Mouse (Mus musculus) embryonic fibroblast, embryonic 13.5 days (primary cell): ENCODE measurements around the gene Fblim1. TPM values are rescaled to one million over a fixed set of nuclear protein-coding genes. Genes with fewer than 3 reads are reported as not detected.

Experiments
- H3K27ac ChIP-seq: 2 replicates; pipeline ENCODE4 v1.5.1; 2012; ENCODE audit warnings: low read length, control low read depth, inconsistent platforms; ENCODE audit not compliant: insufficient read depth
- H3K4me1 ChIP-seq: 2 replicates; pipeline ENCODE4 v1.6.1; 2011; ENCODE audit warnings: low read length; ENCODE audit not compliant: control insufficient read depth, insufficient read depth
- H3K4me3 ChIP-seq: 2 replicates; pipeline ENCODE4 v1.5.1; 2011; ENCODE audit warnings: mild to moderate bottlenecking, control low read depth, low read length; ENCODE audit not compliant: insufficient read depth
- CTCF ChIP-seq: IDR thresholded peaks from 2 replicates; pipeline ENCODE4 v1.5.1; 2011; ENCODE audit warnings: mild to moderate bottlenecking, control low read depth, low read length, moderate library complexity, borderline replicate concordance; ENCODE audit not compliant: insufficient read depth
- POLR2A ChIP-seq: IDR thresholded peaks from 2 replicates; pipeline ENCODE4 v1.6.1; 2011; ENCODE audit warnings: low read depth, mild to moderate bottlenecking, control low read depth, low read length, moderate library complexity
- polyA plus RNA-seq: library from polyadenylated mRNA; stranded (reverse); fragments of >200 nt; gene quantifications from 2 replicates; pipeline ENCODE4 v1.2.4, GENCODE M21; 2011; ENCODE audit warnings: low read depth; ENCODE audit not compliant: missing spikeins, insufficient read length

The Fblim1 gene
- polyA plus RNA-seq, 1 experiment, result 72.4 TPM

DNA sequence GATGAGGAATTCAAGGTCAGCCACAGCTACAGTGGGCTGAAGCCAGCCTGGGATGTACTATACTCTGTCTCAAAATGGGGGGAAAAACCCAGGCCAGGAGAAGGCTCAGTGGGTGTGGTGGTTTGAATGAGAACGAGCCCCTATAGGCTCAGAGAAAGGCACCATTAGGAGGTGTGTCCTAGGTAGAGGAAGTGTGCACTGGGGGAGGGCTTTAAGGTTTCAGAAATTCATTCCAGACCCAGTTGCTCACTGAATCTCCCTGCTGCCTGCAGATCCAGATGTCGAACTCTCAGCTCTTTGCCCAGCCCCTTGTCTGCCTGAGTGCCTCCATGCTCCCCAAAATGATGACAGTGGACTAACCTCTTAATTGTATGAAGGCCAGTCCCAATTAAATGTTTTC, 53.4 kb downstream of the Fblim1 start:
- Histone ChIP-seq H3K27ac (peak overlapping the region; percentile 44), H3K4me1 (peaks cover 2% of the 10 kb centered on the region; the same call in 1 of the 2 replicates), H3K4me3 (peak overlapping the region; percentile 15; the same call in 1 of the 2 replicates)
- TF ChIP-seq CTCF, result no peak
- peak; percentile 57 for TF ChIP-seq POLR2A

DNA sequence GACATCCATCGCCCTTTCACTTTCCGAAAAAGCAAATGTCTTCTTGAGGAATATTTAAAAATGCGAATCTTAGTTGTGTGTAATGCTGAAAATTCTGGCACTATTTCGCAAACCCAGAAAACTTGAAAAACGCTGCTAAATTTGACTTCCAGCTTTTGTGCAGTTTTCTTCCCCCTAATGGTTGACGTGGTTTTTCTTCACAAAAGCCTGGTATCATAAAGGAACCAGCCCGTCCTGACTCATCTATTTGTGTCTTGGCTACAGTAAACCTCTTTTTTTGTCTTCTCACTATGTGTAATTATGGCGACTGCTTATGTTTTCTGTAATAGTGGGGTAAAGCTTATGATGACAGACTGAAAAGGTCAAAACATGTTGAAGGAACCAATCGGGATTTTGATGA, 58.6 kb downstream of the Fblim1 start:
- TF ChIP-seq CTCF (no peak), POLR2A (no peak)
- peak overlapping the region; percentile 88 for H3K4me3 ChIP-seq
- peaks cover 2% of the 10 kb centered on the region; the same call in 1 of the 2 replicates for H3K4me1 ChIP-seq
- peak overlapping the region; percentile 100 for H3K27ac ChIP-seq

- TF ChIP-seq CTCF, result no peak
- peak; percentile 83 for TF ChIP-seq POLR2A
- peak overlapping the region; percentile 88 for H3K4me3 ChIP-seq
- H3K27ac ChIP-seq, result peak overlapping the region; percentile 100
- no peaks in the 10 kb centered on the region for H3K4me1 ChIP-seq
These were observed 59.3 kb downstream of the Fblim1 start for GRCm38 (mm10) chr4:141546334-141547200.

DNA sequence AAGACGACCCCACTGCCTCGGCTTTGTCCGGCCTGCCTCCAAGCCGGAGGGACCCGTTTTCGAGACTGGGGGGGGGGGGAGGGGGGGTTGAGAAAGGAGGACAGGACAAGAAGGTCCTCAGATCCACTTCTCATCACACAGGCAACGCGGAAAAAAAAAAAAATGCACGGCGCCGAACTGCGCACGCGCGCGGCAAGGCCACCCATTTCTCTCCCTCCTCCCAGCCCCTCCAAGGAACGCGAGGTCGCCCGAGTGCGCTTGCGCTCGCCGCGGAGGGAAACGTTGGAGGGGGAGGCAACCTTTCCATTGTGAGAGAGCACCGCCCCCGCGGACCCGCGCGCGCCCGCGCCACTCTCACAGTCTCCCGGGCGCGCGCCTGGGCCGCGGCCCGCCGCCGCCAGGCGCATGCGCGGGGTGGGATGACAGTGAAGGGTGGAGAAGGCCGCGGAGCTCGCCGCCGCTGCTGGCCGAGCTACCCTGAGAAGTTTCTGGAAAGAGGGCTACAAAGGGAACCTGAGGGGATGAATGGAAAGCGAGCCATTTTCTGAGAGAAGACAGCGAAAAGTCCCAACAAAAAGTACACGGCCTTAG, 60.1 kb downstream of the Fblim1 start:
- H3K4me1 ChIP-seq, result no peaks in the 10 kb centered on the region
- peak overlapping the region; percentile 88 for H3K4me3 ChIP-seq
- H3K27ac ChIP-seq, result peak overlapping the region; percentile 100
- TF ChIP-seq POLR2A (peak; percentile 63), CTCF (no peak)

- H3K4me3 ChIP-seq, result peak overlapping the region; percentile 61
- TF ChIP-seq POLR2A (0 out of 2 replicates have a peak, but pooled peaks have one; percentile 8), CTCF (no peak)
These were observed 60.7 kb downstream of the Fblim1 start for GRCm38 (mm10) chr4:141545071-141545742.

DNA sequence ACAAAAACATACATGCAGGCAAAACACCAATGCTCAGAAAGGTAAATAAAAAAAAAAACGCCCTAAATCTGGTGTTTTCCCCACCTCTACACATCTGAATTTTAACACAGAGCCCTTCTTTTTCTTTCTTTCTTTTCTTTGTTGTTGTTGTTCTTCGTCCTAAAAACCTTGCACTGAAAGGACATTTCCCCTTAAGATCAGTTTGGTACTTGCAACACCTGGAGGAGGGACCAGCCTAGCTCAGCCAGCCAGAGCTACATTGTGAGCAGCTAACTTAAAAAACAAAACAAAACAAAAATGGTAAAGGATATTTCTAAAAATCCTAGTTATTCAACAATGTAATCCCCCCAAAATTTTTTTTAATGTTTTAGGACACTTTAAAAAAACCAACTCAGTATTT, 61.4 kb downstream of the Fblim1 start:
- Histone ChIP-seq H3K4me1 (peaks cover 3% of the 10 kb centered on the region), H3K27ac (no peak overlapping the region), H3K4me3 (no peak overlapping the region)
- no peak for TF ChIP-seq POLR2A

More at GRCm38 (mm10) chr4:141545071-141545742, 60.7 kb downstream of the Fblim1 start:
- Histone ChIP-seq H3K4me1 (peaks cover under 1% of the 10 kb centered on the region; the same call in 1 of the 2 replicates), H3K27ac (peak overlapping the region; percentile 92)

DNA sequence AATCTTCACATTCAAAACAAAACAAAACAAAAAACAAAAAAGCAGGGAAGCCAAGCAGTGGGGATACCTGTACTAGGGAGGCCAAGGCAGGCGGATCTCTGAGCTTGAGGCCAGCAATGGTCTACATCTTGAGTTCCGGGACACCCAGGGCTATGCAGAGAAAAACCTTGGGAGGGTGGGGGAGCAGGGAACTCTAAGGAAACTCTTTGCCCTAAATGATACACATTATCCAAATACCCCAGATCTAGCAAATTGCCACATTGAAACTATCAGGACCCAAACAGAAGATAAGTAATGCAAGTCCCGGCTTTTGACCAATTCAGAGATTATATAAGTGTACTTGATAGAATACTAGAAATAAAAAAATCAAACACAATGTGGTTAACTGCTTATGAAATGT, 62.3 kb downstream of the Fblim1 start:
- Histone ChIP-seq H3K4me1 (peaks cover 7% of the 10 kb centered on the region), H3K4me3 (no peak overlapping the region), H3K27ac (no peak overlapping the region)
- TF ChIP-seq CTCF (no peak), POLR2A (no peak)

- Histone ChIP-seq H3K27ac (no peak overlapping the region), H3K4me3 (no peak overlapping the region), H3K4me1 (peaks cover 7% of the 10 kb centered on the region)
- no peak for TF ChIP-seq CTCF
- TF ChIP-seq POLR2A, result no peak
These were observed 64.0 kb downstream of the Fblim1 start for GRCm38 (mm10) chr4:141541851-141542250.

DNA sequence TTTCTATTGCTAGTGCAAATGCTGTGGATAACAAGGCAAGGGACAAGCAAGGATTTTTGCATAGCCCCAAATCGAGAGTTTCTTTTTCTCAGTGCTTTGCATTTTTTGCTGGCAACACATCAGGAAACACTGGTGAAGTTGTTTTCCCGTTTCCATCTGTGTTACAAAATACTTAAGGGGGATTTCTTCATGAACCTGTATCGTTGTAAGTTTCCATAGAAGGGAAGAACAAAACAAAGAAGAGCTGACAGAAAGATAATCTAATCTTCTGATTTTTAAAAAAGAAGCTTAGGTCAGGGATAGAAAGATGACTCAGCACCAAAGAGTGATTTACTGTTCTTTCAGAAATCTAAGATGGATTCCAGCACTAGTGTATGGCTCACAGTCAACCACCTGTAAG, 65.1 kb downstream of the Fblim1 start:
- no peak overlapping the region for H3K4me3 ChIP-seq
- no peak for TF ChIP-seq CTCF

DNA sequence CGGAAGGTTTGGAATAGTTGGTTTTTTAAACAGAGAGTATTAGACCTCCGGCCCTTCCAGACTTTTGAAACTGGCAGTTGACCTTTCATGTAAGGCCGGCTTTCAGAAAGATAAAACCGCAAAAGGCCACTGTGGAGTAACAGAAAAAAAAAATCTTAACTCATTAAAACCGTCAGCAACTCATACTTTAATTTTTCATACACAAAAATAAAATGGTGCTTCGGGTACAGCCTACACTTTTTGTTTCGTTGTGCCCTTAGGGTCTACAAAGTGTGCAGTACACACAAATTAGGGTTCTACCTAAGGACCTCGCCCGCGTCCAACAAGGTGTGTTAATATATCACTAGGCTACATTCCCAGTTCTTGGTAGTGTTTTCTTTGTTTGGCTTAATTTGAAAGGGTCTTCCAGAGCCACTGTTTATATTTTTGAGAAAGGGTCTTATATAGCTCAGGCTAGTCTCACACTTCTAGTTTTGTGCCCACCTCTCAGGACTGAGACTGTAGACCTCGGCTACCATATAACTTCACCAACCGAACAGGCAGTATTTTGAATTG, 66.6 kb downstream of the Fblim1 start:
- Histone ChIP-seq H3K4me3 (peak overlapping the region; percentile 35), H3K27ac (peak overlapping the region; percentile 99), H3K4me1 (peaks cover 7% of the 10 kb centered on the region)
- TF ChIP-seq CTCF (no peak), POLR2A (no peak)

More for the DNA sequence above, 65.1 kb downstream of the Fblim1 start:
- Histone ChIP-seq H3K27ac (no peak overlapping the region), H3K4me1 (peaks cover 7% of the 10 kb centered on the region)
